Mouse (Mus musculus) heart, adult 2 months (tissue): ENCODE measurements at regions not wholly inside any gene's neighbourhood (a gene's known extent, or its start where the extent isn't known, plus 50 kb on each side); places are given as distances from the start of the nearest gene placed in this dataset.

ENCODE experiments used
- DNase-seq, 2 experiments: peaks; one replicate each; pipeline ENCODE4 v3.0.0; 2021
- H3K27ac ChIP-seq: fragments of 200-600 bp; 2 replicates; pipeline ENCODE4 v1.8.1; 2022
- H3K27me3 ChIP-seq: fragments of 200-500 bp; 2 replicates; pipeline ENCODE4 v1.6.1; 2012; ENCODE audit warnings: mild to moderate bottlenecking, low read length, inconsistent platforms, mixed read lengths; ENCODE audit not compliant: control insufficient read depth, insufficient read depth
- H3K36me3 ChIP-seq: fragments of 200-500 bp; 2 replicates; pipeline ENCODE4 v1.6.1; 2012; ENCODE audit warnings: low read length, inconsistent platforms; ENCODE audit not compliant: control insufficient read depth, insufficient read depth
- H3K4me1 ChIP-seq: fragments of 200-500 bp; 2 replicates; pipeline ENCODE4 v1.6.1; 2011; ENCODE audit warnings: low read length; ENCODE audit not compliant: control insufficient read depth, insufficient read depth
- H3K4me3 ChIP-seq: fragments of 200-600 bp; 2 replicates; pipeline ENCODE4 v1.8.1; 2022
- H3K79me2 ChIP-seq: fragments of 200-500 bp; replicated peaks from 2 replicates; pipeline ENCODE4 v1.6.1; 2012; ENCODE audit warnings: mild to moderate bottlenecking, inconsistent platforms, low read length, moderate library complexity, mixed read lengths; ENCODE audit not compliant: control insufficient read depth, insufficient read depth
- H3K9ac ChIP-seq: fragments of 200-500 bp; 2 replicates; pipeline ENCODE4 v1.6.1; 2012; ENCODE audit warnings: low read depth, mild to moderate bottlenecking, control low read depth, inconsistent platforms, low read length, mixed read lengths
- CTCF ChIP-seq: fragments of 200-600 bp; IDR thresholded peaks from 2 replicates; pipeline ENCODE4 v1.8.1; 2022; ENCODE audit warnings: antibody characterized with exemption, mild to moderate bottlenecking, moderate library complexity
- EP300 ChIP-seq: fragments of 200-500 bp; IDR thresholded peaks from 2 replicates; pipeline ENCODE4 v1.6.1; 2011; ENCODE audit warnings: low read depth, low read length, control low read depth; ENCODE audit not compliant: insufficient read depth
- POLR2A ChIP-seq: fragments of 200-500 bp; IDR thresholded peaks from 2 replicates; pipeline ENCODE4 v1.6.1; 2011; ENCODE audit warnings: mild to moderate bottlenecking, low read depth, low read length, control low read depth; ENCODE audit not compliant: insufficient read depth
- WGBS: fragments of 180-500 bp; shearing (Covaris S2); methylation state at CpG from one replicate; pipeline ENCODE4 v1.1.7; 2018; 5-methylcytosine and 5-hydroxymethylcytosine counted together
- intact Hi-C: fragments of 180-260 bp; cut with DNase I; formaldehyde crosslinking; loops from one replicate; pipeline ENCODE4 v1.15.1; 2025

DNA sequence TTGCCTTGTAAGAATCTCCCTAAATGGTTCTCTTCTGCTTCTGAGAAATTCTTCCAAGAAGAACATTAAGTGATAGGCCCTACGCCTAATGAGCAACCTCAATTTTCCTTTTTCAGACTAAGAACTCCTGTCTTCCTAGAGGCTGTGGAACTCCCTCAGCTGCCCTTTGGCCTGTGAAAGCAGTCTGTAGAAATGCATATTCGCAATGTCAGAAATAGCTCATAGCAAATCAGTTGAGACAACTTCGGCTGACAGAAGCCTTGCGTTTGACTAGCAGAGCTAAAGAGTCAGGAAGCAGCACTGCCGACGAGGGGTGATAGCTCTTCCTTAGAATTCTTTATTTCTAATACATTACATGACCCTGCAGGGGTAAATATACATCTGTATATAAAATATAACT is 80.3 kb upstream of the Ednra start:
- Histone ChIP-seq H3K4me1 (no peaks in the 10 kb centered on the region), H3K27me3 (no peaks in the 10 kb centered on the region), H3K27ac (peak overlapping the region; percentile 13), H3K9ac (no peak overlapping the region), H3K36me3 (no peaks in the 10 kb centered on the region), H3K4me3 (no peak overlapping the region), H3K79me2 (no peaks in the 10 kb centered on the region)
- no peak for DNase-seq
- intact Hi-C loops, result no loop called here
- 61% methylated on average over 6 of the region's 6 CpGs for WGBS
- no peak for TF ChIP-seq EP300
- TF ChIP-seq CTCF, result no peak
- TF ChIP-seq POLR2A, result no peak

DNA sequence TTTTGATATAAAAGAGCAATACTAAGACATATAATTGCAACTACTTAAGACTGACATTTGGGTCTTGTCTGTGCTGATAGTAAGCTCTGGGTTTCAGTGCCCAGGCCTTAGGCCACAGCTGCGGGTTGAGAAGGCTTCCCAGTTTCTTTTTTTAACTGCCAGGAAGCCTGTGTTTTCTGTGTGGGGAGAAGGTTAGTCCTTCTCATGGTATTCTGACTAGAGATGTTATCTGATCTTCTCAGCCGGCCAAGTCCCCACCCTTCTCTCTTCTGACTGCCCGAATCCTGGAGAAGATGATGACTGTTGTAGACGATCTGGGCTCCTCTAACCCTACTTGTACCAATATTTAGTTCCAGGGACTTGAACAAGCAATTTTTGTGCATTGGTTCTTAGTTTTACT is 80.7 kb upstream of the Ednra start:
- no peak for DNase-seq
- no peak for TF ChIP-seq POLR2A
- no peak for TF ChIP-seq EP300
- no peak for TF ChIP-seq CTCF
- Histone ChIP-seq H3K4me3 (no peak overlapping the region), H3K27me3 (no peaks in the 10 kb centered on the region), H3K4me1 (no peaks in the 10 kb centered on the region), H3K9ac (no peak overlapping the region), H3K27ac (peak overlapping the region; percentile 13), H3K36me3 (no peaks in the 10 kb centered on the region), H3K79me2 (no peaks in the 10 kb centered on the region)
- intact Hi-C loops, result no loop called here
- 24% methylated on average over 4 of the region's 4 CpGs for WGBS

DNA sequence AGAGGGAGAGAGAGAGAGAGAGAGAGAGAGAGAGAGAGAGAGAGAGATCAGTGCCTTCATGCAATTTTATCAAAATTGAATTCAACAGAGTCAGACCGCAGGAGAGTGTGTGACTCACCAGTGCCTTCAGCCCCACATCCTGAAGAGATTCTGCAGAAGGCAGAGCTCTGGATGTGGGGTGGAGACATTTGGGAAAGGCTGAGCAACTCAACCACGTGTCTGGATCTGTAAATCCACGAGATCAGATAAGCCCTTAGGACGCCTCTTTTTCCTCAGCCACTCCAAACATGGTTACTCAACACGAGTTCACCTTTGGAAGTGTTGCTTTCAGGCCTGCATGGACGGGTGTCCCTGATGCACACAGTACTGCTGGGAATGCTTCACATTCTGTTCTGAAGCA is 81.4 kb upstream of the Ednra start:
- no peak for DNase-seq
- no peak overlapping the region for H3K4me3 ChIP-seq
- no peaks in the 10 kb centered on the region for H3K27me3 ChIP-seq
- 63% methylated on average over 6 of the region's 6 CpGs for WGBS
- H3K9ac ChIP-seq, result no peak overlapping the region
- H3K4me1 ChIP-seq, result no peaks in the 10 kb centered on the region
- no peaks in the 10 kb centered on the region for H3K36me3 ChIP-seq
- TF ChIP-seq EP300 (no peak), POLR2A (no peak), CTCF (no peak)
- H3K27ac ChIP-seq, result no peak overlapping the region
- intact Hi-C loops, result no loop called here
- H3K79me2 ChIP-seq, result no peaks in the 10 kb centered on the region

DNA sequence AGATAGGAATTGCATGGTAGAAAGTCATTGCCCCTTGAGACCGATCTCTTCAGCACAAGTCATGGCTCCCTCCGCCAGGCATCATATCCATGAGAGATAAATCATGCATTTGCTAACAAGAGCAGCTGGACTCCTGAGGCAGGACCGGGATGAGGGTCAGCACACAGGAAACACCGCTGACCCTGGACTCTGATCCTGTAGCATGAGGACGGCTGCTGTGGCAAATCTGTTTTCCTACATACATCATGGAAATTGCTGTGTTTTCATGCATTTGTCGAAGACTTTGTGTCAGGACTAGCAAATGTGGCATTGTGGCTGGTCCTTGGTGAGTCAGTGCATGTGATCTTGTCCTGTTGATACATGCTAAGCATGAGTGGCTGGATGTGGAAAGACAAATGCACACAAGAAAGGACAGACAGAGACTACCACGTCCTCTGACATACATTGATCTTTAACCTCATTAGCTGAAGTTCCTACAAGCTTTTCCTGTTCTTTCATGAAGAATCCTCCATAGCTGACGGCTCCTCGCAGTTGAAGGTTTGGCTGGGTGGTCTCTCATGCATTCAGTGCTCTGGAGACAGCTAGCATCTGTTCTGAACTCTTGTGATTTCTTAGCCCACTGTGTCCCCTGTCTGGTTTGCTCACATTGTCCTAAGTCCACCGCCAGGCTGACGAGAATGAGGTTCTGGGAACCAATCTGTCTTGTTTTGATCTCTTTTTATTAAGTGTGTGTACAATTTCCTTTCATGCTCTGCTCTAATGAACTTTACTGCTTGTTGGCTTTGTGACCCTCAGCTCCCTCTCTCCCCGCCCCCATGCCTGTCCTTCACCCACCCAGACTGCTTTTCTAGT is 90.8 kb upstream of the Ednra start:
- Histone ChIP-seq H3K36me3 (no peaks in the 10 kb centered on the region), H3K79me2 (no peaks in the 10 kb centered on the region), H3K27ac (no peak overlapping the region), H3K9ac (no peak overlapping the region), H3K4me1 (no peaks in the 10 kb centered on the region), H3K4me3 (no peak overlapping the region), H3K27me3 (no peaks in the 10 kb centered on the region)
- no peak for DNase-seq
- TF ChIP-seq POLR2A (no peak), EP300 (no peak), CTCF (no peak)
- 68% methylated on average over 12 of the region's 12 CpGs for WGBS
- intact Hi-C loops, result loop anchor here (10.0 kb wide), 1 partner anchor 160 kb away; no protein-coding TSS in a partner anchor

DNA sequence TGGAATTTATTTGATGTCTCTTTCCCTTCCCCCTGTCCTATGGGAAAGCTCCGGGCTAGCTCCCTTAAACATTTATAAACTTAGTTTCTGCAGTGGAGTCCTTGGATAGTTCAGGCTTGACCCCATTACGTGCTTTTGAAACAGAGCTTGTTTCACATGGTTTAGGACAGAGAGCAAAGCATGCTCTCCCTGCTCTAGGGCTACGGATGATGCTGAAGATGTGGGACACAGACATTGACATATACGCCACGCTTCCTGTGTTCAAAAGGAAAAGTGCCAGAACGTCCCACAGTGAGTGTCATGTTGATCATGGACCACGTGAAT is 91.3 kb upstream of the Ednra start:
- Histone ChIP-seq H3K79me2 (no peaks in the 10 kb centered on the region), H3K9ac (no peak overlapping the region), H3K4me3 (no peak overlapping the region), H3K27me3 (no peaks in the 10 kb centered on the region), H3K36me3 (no peaks in the 10 kb centered on the region), H3K27ac (no peak overlapping the region), H3K4me1 (no peaks in the 10 kb centered on the region)
- no peak for DNase-seq
- 73% methylated on average over 7 of the region's 7 CpGs for WGBS
- intact Hi-C loops, result loop anchor here (10.0 kb wide), 1 partner anchor 161 kb away; no protein-coding TSS in a partner anchor
- TF ChIP-seq CTCF, result no peak
- no peak for TF ChIP-seq POLR2A
- TF ChIP-seq EP300, result no peak

DNA sequence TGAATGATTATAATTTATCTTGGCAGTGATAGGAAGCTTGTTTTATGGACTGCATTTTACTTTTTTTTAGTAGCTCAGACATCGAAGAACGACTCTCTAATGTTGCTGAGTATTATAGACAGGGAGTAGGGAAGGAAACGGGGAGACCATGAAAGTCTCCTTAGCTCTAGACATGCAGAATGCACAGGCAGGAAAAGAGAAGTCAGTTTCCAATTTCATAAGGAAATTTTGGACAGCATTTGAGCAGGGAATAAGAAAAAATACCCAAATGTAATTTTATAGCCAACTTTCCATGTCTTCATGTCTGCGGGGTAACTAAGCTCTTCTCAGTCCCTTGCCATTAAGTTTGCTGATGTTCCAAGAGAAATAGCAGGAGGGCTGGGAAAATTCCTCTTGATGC is 92.0 kb upstream of the Ednra start:
- TF ChIP-seq EP300, result no peak
- TF ChIP-seq POLR2A, result no peak
- no peak for TF ChIP-seq CTCF
- WGBS, result 76% methylated on average over 4 of the region's 4 CpGs
- no peaks in the 10 kb centered on the region for H3K36me3 ChIP-seq
- no peaks in the 10 kb centered on the region for H3K4me1 ChIP-seq
- no peaks in the 10 kb centered on the region for H3K79me2 ChIP-seq
- H3K9ac ChIP-seq, result no peak overlapping the region
- H3K27ac ChIP-seq, result no peak overlapping the region
- no peak overlapping the region for H3K4me3 ChIP-seq
- intact Hi-C loops, result loop anchor here (10.0 kb wide), 1 partner anchor 161 kb away; no protein-coding TSS in a partner anchor
- H3K27me3 ChIP-seq, result no peaks in the 10 kb centered on the region
- DNase-seq, result no peak
